Mouse (Mus musculus): ENCODE data around the gene Hdac7.

Gene Hdac7

DNA sequence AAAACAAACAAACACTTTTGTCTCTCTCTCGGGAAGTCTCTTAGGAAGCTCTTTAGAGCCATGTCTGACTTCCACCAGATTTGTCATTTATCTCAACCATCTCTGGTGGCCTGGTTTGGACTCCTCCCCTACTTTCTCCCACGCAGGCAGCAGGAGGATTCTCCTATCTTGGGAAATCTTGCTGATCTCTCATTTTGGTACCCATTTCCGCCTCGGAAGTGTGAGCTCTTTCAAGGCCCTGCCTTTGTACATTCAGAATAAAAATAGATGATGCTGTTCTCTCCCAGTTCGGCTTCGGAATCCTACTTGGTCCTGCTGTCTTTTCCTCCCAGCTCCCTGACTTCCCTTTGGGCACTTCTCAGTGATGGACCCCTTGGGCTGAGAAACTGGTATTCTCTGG is 10.2 kb upstream of the Hdac7 start:
- DNase-seq (ENCODE audit: low spot score), result no peak

DNA sequence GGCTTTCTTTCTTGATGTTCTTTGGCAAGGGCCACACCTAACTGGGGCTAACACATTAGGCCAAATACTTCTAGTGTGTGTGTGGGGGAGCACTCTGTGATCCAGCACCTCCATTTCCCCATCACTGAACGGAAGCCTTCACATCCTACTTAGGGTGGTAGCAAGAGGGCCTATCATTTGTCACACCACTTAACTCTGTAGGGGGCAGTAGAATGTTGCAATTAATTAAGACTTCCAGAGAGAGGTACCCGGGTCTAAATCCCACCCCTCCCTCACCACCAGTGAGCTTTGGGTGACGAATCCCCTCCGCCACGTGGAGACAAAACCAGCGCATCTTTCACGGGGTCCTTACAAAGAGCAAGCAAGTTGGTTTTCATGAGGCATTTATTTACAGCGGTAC is 9.8 kb upstream of the Hdac7 start:
- DNase-seq (ENCODE audit: low spot score), result no peak

DNA sequence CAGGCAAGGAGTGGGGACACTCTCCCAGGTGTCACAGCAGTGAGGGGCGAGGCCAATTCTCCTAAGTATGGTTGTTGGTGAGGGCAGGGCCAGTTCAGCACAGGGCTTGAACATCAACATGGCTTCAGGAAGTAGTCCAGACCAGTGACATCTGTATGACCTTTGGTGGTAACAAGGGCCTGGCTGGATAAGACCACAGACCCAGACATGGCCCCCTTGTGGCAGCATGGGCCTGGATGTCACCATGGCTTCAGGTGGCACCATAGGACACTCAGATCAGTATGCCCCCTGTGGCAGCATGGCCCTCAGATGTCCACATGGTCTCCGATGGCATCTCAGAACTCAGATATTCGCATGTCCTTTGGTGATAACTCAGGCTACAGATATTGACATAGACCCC is 8.0 kb upstream of the Hdac7 start:
- no peak for DNase-seq (ENCODE audit: low spot score)

DNA sequence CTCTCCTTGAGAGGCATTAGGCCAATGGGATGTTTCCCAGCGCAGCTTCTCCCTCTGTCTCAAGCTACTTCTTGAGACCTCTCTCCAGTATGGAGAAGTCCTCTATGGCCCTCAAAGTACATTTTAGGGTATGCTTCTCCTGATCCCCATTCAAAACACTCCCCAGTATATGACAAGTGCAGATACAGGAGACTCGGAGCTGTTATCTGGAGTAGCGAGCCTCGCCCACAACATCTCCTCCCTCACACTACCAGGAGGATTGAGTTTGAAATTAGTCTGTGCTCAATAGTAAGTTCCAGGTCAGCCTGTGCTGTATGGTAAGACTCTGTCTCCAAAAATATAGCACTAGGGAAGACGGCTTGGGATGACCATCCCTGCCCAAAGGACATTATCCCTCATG is 6.7 kb upstream of the Hdac7 start:
- DNase-seq (ENCODE audit: low spot score), result no peak

DNA sequence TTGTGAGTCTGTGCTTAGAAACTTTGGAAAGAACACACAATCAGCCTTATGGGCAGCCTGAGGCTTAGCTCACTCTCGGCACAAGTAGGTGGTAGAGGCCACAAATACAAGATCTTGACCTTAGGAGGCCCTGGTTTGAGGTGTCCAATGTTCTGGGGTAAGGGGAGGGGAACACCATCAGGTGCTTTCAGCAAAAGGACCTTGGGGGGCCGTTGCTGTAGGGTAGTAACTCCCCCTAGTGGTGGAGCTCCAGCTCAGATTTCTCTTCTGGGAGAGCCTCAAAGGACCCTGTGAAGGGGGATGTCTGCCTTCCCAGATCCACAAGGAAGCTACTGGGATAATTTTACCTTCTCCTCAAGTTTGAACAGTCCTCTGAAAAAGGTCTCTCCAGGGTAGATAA is 6.1 kb upstream of the Hdac7 start:
- no peak for DNase-seq (ENCODE audit: low spot score)

DNA sequence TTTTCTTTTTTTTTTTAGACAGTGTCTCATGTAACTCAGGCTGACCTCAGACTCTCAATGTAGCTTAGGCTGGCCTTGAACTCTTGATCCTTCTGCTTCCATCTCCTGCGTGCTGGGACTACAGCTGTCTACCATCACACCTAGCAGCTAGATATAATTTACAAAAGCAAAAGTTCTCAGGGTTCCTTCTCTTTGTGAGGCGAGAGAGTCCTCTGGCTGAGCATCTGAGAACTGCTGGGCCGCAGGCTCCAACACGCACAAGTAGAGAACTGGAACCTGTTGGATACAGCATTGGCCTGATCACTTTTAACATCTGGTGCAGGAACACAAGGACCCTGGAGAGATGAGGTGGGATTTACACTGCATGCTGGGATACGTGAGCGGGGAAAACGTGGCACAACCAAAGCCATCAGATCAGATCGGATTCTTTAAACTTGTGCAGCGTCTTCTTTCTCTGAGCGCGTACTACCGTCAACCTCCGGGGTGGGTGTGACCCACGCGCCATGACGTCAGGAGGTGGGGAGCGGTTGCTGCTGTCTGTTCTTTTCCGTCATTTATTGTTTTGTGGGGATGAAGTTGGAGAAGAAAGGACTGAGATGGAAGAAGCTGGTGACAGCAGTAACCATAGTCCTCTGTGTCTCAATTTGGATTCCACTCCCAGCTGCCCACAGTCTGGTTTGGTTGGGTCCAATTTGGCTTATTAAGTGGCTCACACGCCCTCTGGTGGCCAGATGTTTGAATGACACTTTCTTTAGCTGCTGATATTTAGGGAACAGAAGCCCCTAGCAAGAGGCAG is 5.0 kb upstream of the Hdac7 start:
- DNase-seq (ENCODE audit: low spot score), result peak; percentile 72

DNA sequence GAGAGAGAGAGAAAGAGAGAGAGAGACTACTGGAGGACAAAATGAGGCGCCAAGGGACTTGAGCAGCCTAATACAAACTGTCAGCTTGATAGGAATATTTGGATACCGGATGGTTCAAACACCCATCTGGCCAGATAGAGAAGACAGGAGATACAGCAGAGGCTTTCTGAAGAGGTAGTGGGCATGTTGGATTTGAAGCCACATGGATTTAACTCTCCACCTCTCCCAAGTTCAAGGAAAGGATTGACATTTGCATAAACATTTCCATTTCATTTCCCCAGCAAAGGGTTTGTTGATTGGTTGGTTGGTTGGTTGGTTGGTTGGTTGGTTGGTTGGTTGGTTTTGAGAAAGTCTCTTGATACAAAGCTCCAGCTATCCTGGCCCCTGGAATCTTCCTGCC is 3.6 kb upstream of the Hdac7 start:
- no peak for DNase-seq (ENCODE audit: low spot score)

DNA sequence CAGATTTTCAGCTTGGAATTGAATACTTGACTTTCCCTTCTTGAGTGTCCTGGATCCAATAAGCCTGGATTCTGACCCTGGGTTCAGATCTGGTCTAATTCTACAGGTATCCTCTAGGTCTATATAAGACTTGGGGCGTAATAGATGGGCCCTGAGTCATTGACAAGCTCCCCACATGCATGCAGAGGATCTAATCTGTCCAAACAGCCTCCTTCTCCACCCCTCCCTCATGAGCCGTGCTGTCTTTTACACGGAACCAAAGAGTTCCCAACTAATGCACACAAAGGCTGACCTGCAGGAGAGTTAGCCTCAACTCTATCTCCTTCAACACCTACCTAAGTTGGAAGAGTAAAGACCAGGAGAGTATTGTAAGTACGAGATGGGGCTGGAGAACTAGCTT is 3.0 kb upstream of the Hdac7 start:
- DNase-seq (ENCODE audit: low spot score), result no peak

DNA sequence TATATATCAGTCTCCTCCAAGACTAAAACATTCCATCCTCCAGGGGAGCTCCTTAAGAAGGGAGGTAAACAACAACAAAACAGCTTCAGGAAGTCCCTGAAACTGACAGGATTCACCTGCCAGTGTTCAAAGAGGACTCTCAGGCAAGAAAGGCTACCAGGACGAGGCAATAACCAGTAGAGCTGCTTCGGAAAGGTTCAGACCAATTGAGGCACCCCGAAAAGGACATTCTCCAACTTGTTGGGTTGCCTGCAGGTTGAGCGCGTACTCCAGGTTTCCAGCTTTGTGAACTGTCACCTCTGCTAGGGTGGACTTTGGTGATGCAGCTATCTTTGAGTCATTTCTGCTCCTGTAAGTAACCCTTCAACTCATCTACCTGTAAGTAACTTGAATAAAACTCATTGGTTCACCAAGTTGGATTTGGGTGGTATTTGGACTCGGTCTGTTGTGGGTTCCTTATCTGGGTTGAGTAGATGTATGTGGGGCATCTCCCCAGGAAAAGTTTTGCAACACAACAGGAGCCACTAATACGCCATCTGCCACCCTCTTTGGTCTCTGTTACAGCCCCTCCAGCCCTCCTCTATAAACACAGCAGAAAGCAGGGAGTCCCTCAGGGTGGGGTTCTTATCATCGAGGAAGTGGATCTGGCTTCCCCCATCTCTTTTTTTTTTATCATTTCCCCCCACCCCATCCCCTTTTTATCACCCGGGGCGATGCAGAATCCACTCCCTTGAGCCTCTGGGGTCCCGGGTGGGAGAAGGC is 2.0 kb upstream of the Hdac7 start:
- no peak for DNase-seq (ENCODE audit: low spot score)

DNA sequence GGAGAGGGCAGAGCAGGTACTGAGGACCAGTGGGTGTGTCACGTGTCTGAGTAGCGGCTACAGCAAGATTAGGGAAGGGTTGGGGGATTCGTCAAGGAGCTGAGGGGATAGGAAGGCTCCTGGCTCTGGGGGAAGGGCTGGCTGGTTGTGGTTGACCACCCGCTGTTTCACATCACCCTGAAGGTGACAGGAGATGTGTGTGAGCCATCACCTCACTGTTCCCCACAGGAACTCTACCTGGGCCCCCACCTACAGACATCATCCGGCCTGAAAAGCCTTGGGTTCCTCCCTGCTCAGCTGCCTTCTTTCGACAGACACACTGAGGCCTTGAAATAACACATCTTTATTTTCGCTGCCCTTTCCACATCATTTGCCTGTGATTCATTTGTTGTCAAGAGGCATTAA is 1.1 kb downstream of the Hdac7 start:
- DNase-seq (ENCODE audit: low spot score), result no peak

DNA sequence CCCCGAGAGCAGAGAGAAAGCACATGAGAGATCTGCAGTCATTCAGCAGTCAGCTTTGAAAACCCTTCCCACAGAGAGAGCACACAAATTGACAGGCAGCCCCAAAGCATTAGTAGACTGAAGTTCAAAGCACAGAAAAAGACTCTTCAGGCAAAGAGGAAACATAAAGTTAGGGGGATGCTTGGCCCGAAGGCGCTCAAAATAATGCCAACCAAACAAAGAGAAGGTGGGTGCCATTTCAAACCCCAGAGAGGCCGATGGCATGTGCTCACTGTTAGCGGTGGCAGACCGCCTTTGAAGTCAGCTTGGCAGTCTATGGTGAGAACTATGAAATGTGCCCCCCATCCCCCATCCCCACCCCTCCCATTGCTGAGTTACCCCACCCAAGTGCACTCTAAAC is 2.2 kb downstream of the Hdac7 start:
- no peak for DNase-seq (ENCODE audit: low spot score)

DNA sequence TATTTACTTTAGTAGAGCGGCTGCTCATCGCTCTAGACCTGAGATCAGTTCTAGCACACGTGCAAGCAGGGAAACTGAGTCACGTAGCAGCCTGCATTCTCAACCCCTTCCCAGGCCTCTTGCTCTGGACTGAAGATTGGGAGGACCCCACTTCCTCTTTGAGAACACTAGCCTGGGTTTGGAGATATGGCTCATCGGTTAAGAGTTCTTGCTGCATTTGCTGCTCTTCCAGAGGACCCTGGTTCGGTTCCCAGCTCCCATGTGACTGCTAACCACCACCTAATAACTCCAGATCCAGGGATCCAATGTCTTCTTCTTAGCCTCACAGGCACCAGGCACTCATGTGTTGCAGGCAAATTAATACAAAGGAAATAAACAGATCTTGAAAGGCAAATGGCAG is 2.9 kb downstream of the Hdac7 start:
- no peak for DNase-seq (ENCODE audit: low spot score)

DNA sequence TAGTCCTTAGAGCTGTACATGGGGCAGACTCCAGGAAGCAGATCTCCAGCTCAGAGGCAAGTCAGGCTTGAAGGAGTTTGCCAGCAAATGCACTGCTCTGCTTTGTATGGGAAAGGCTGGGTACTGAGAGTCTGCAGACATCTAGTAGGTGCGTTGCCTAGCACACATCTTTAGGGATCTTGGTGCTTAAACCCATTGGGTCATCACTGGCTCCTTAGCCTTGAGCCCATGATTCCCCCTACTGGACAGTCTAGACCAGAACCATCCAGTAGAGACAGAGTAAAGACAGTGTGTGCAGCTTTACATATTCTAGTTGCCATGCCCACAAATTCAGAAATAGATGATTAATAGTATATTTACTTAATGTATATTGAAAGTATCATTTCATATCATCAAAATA is 3.5 kb downstream of the Hdac7 start:
- DNase-seq (ENCODE audit: low spot score), result no peak

DNA sequence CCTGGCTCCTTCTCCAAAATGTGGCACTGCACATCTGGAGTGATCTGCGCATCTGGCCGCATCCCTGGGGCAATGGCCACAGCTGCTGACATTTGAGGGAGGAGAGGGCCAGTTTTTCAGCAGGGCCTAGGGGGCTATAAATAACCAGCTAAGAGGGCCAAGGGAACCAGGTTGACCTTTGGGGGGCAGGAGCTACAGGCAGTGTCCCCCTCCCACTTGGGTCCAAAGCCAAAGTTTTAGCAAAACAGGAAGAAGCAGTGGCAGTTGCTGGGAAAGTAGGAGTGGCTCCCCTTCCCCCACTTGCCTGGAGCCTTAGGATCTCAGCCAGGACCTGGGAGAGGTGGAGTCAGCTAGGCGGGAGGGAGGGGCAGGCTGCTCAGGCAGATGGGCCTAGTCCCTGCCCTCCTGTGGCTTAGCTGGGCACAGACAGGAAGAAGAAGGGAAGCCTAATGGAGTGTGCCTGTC is 4.3 kb downstream of the Hdac7 start:
- peak; percentile 74 for DNase-seq (ENCODE audit: low spot score)

DNA sequence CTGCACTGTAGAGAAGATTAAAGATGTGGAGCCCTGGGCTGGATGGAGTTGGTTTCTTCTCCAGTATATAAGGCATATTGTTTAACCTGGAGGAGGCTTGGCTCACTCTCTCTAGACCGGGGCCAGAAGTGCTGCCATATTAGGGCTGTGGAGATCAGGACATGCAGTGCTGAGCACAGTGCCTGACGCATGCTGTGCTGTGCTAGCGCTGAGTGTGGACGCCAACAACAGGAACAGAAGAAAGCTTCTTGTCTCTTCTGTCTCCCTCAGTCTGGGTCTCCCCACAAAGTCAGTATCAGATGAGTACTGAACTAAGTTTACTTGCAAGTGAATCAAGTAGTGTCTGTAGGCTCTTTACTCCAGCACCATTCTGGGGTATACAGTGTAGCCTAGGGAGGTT is 4.8 kb downstream of the Hdac7 start:
- no peak for DNase-seq (ENCODE audit: low spot score)

DNA sequence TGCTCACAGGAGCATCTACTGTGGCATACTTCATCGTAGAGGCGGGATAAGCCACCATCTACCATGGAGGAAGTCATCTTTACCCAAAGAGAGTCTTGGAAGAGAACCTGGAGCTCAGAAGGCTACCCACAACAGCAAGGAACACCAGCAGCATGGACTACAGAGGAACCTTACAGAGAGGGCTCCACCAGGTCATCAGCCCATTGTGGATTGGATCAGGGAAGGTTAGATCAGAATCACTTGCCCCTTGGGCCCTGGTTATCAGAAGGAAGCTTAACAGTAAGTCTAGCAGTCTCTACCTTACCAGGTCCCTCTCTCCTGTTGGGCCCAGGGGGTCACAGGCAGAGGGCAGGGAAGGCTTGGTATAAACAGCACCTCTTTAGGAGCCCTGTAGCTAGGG is 5.3 kb downstream of the Hdac7 start:
- DNase-seq (ENCODE audit: low spot score), result no peak

DNA sequence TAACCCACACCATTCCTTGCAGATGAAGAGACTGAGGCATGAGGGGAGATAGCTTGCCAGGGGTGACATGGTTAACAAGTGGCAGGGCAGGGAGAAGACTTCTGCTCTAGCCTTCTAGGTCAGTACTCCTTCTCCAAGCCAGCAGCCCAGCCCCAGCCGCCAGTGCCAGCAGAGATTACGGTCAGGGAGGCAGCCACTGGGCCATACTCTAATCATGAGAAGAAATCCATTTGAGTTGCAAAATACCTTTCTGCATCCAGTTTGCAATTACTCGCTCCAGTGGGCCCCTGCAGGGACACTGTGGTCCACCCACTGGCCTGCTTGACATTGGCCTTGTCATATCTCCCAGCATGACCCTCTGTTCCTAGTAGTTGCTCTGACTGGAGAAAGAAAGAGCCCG is 5.9 kb downstream of the Hdac7 start:
- DNase-seq (ENCODE audit: low spot score), result no peak

DNA sequence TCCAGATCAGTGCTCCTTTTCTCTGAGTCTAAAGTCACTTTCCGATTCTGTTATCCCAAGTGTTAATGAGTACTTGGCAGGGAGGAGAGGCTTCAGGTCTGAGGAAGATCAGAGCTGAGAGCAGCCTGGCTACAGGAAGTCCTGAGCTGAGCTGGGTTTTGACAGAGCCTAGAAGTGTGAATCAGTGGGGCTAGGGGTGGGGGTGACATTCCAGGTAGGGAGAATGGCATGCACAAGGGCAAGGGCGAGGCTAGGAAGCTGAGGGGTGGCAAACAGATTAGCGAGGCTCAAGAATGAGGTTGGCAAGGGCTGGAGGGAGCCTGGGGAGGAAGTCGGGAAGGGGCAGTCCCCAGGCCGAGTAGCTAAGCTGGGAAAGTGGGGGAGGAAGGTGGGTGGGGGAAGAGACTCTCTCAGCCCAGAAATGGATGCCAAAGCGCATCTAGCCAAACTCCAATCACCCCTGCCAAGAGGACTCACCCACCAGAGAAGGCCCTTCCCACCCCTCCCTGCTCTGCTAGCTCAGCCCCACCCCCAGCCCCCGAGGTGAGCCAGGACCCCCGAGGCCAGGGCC is 6.7 kb downstream of the Hdac7 start:
- no peak for DNase-seq (ENCODE audit: low spot score)

DNA sequence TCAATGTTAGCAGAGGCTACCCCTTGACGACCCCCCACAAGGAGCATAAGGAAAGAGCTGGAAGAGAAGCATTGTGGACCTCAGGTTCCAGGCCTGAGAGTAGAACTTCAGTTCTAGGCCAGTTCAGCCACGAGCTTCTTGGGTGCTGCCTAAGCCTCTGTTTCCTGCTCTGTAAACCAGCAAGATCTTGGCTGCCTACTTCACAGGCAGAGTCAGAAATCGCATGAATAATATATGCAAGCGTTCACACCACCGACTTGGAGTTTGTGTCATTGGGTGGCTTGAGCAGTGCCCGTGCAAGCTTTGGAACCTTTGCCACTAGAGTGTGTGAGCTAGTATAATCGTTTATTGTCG is 7.4 kb downstream of the Hdac7 start:
- no peak for DNase-seq (ENCODE audit: low spot score)

DNA sequence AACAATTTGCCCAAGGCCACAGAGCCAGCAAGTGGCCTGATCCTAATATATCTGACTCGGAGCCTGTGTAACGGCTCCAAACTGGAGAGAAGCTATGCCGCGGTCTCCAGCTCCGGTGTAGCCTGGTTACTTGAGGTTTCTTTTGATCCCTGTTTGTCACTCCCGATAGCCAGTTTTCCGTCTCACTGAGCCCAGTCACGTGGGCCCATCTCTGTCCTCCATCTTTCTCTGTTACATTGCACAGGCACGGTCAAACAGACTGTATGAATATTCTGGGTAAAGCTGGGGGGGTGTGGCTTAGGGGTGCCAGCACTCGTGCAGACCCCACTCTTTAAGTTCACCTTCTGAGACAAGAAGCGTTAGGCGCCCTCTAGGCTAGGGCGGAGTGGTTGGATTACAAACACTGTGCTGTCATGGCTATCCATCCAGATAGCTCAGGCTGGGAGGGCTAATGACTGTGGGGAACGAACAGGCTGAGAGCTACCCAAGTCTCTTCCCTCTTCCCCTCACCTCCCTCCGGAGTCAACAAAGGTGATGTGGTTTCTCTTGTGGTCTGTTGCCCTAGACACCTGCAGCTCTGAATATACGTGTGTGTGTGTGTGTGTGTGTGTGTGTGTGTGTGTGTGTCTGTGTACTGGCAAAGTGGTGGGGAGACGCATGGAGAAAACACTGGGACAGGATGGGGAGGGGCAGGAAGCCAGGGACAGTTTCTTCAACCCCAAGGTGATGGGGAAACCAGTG is 8.0 kb downstream of the Hdac7 start:
- DNase-seq (ENCODE audit: low spot score), result no peak

DNA sequence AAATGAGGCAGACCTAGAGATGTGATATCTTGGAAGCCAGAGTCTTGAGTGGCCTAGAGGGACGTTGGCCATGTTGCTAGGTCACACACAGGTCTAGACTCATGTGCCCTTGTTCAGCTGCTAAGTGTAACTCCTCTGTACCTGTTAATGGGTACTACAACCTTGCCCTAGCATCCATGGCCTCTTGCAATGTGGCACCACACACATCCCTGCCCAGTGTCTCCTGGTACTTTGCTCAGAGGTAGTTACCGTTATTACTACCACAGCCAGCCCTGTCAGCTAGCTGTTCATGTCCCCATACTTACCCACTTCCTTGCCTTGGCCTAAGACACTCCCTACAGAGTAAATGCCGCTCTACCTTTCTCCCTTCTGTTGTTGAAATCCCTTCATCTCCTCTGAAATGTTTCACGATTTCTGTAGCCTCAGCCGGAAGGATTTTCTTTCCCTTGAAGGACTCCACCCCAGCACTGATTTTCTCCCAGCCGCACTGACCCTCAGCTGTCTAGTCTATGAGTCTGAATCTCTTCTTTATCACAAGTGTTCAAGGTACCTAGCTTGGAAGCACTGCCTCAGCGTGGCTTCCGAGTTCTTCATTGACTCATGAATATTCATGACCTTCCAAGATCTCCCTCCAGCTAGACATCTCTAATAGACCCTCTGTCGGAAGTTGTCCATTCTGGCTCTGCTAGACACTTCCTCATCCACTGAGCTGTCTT is 11.4 kb downstream of the Hdac7 start:
- no peak for DNase-seq (ENCODE audit: low spot score)
